Mouse (Mus musculus): ENCODE data around the gene Rcor1.

DNA sequence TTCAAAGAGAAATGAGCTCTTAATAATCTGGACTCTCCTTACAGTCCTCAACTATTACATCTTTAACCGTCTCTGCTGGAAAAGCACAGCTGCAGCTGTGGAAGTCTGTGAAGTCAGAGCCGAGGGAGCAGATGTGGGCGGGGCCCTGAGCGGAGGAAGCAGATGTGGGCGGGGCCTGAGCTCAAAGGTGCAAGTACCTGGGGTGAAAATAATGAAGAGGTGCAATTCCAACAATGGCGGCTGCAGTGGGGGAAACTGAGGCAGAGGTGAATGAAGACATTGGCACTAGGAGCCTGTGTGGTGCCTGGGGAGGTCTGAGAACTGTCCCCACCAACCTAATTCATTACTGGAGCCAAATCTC is 111.1 kb downstream of the Rcor1 start:
- no peak for TF ChIP-seq CTCF (conservative IDR thresholded peaks at IDR 0.05; ENCODE audit: low read length)
- no peak for TF ChIP-seq POU5F1 (IDR thresholded peaks at IDR 0.05; ENCODE audit: borderline replicate concordance, low read length)
